Mouse (Mus musculus): Measurements from ENCODE around the gene Iqce.

DNA sequence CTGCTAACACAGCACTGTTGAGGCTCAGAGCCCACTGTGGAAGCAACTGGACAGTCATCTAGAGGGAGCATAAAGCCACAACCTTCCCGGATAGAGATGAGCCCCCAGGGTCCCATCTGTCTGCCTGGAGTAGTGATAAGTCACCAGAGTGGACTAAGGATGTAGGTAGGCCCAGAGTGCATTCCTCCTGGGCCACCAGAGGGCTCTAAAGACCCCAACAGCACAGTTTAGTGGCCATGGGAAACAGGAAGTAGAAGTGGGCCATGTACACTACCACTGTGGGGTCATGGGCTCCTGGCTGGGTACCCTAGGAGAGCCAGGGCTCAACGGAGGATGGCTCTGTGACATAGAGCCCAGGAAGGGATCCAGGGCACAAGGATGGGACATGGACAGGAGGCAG is 61.4 kb downstream of the Iqce start:
- TF ChIP-seq CTCF (IDR thresholded peaks at IDR 0.05 in 2 of 3, conservative IDR thresholded peaks at IDR 0.05 in 1 of 3; ENCODE audit: control insufficient read depth in 1 of 3, insufficient read depth in 1 of 3, low read depth in 2 of 3, low read length in 3 of 3, poor library complexity in 1 of 3, severe bottlenecking in 1 of 3) (peak in 1 of 3 experiments; percentile 36; a peak in 2 of 6 replicates), POLR2A (IDR thresholded peaks at IDR 0.05; ENCODE audit: control insufficient read depth in 1 of 2, insufficient read depth in 1 of 2, low read depth in 1 of 2, low read length in 2 of 2, poor library complexity in 1 of 2) (no peak), SIN3A (IDR thresholded peaks at IDR 0.05; ENCODE audit: low read length) (no peak), MYB (IDR thresholded peaks at IDR 0.05; ENCODE audit: low read depth, low read length) (no peak), EP300 (IDR thresholded peaks at IDR 0.05; ENCODE audit: low read depth in 1 of 2, low read length in 2 of 2) (no peak), TAL1 (IDR thresholded peaks at IDR 0.05; ENCODE audit: low read length) (no peak)

Data from MEL (cell line).